Mouse (Mus musculus) cerebellum, postnatal 25 days (tissue): ENCODE data around the gene Pkib.
A peak's percentile ranks its signal among the peaks of the same experiment; 100 is the strongest.

Source experiments
- DNase-seq, 2 experiments: peaks; one replicate each; pipeline ENCODE4 v3.0.0; 2021; ENCODE audit warnings: mixed read lengths in 2 of 2

The Pkib gene

DNA sequence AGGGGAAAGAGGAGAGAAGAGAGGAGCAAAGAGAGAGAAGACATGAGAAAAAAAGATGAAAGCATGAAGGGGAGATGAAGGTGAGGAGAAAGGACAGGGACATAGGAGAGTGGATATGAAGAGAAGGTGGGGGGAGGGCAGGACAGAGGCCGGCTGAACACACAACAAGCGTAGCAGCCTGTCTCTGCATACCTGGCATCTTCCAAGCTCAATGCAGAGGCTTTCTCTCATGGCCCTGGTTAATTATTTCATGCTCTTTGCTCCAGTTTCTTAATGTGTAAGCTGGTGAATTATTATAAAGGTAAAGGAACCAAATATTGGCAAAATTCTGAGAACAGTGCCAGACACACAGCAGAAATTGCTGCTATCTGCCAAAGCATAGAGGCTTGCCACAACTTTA lies 109.6 kb downstream of the Pkib start:
- DNase-seq: no peak

GRCm38 (mm10) chr10:57743045-57743444 lies 111.3 kb downstream of the Pkib start:
- DNase-seq: peak in 1 of 2 experiments; percentile 8

DNA sequence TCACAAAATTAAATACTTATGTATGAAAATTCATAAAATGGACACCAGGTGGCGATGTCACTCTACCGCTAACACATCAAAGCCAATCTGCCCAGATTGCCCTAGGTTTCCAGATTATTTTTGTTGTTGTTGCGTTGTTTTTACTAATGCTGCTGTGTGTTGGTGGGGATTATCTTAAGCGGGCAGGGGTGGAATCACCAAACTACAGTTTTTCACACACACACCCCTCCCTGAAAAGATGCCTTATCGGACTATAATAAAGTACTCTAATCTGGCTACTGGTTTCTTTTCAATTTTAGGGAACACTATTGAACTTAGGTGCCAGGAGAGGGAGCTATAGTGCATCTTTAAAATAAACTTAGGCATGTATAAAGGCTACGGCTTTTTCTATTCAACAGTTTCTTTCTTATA lies 111.8 kb downstream of the Pkib start:
- peak; percentile 32 to 55 for DNase-seq

DNA sequence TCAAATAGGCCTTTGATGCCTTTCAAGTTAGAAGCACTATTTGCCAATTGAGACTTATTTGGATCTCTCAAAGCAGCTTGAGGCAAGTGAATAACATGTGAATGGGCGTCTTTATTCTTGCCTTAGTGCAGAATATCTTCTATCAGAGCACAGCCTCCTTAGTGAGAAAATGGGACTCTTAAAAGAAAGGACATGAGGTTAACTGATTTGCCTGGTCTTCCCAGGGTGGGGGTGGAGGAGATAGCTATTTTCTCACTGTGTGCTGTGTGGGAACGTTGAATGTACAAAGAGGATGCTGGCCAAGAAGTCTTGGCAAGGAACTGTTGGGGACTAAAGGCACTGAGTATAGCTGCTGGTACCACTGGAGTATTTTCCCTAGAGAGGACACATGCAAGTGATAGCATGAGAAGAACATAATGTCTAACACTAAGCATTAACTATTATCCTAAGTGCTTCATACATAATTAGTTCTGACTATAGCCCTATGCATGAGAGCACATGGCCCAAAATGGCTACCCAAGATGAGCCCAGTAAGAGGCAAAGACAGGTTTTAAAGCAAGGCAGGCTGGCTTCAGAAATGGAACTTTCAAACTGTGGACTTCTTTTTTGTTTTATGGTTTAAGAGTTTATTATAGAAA lies 112.5 kb downstream of the Pkib start:
- DNase-seq: peak in 1 of 2 experiments; percentile 9

GRCm38 (mm10) chr10:57745452-57745851 lies 113.7 kb downstream of the Pkib start:
- no peak for DNase-seq

GRCm38 (mm10) chr10:57747127-57747526 lies 115.3 kb downstream of the Pkib start:
- no peak for DNase-seq

DNA sequence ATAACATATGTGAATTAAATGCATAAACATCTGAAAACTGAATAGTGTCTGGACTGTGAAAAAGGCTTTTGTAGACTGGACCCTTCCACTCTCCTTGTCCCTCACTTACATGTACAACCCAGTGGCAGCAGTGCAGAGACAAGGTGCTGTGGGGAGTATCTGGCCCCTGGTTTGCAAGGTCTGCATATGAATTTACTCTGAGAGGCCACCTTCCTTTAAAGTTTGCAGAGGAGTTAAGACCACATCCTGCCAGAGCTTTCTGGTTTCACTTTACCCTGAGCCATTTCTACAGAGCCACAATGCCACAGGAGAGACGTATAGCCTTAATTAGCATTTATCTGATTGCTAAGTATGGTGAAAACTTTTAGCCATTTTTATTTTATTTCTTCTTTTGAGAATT lies 121.6 kb downstream of the Pkib start:
- no peak for DNase-seq

DNA sequence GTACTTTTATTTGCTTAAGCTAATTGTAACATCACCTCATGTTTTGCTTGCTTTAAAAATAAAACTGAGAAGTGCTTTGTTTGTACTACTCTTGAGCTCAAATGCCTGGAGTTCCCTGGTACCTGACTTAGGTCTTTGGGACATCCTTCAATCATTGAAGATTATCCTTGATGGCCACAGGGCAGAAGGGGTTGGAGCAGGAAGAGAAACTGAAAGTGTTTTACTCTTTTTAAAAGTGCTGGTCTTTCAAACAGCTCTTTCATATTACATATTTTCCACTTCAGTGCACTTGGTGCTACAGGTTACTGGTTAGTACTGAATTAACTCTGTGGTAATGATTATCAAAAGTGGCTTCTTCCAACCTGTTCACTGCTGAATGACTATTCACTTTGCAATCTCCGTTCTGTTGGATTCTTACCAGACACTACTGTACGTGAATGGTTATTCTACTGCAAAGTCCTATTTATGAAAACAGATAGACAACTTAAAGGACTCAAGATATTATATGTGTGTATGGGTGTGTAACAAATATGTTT lies 123.5 kb downstream of the Pkib start:
- DNase-seq: no peak

GRCm38 (mm10) chr10:57758999-57759398 lies 127.2 kb downstream of the Pkib start:
- DNase-seq: no peak

GRCm38 (mm10) chr10:57760694-57761093 lies 128.9 kb downstream of the Pkib start:
- DNase-seq: no peak

- no peak for DNase-seq
Observed at GRCm38 (mm10) chr10:57763044-57763443, 131.3 kb downstream of the Pkib start.

DNA sequence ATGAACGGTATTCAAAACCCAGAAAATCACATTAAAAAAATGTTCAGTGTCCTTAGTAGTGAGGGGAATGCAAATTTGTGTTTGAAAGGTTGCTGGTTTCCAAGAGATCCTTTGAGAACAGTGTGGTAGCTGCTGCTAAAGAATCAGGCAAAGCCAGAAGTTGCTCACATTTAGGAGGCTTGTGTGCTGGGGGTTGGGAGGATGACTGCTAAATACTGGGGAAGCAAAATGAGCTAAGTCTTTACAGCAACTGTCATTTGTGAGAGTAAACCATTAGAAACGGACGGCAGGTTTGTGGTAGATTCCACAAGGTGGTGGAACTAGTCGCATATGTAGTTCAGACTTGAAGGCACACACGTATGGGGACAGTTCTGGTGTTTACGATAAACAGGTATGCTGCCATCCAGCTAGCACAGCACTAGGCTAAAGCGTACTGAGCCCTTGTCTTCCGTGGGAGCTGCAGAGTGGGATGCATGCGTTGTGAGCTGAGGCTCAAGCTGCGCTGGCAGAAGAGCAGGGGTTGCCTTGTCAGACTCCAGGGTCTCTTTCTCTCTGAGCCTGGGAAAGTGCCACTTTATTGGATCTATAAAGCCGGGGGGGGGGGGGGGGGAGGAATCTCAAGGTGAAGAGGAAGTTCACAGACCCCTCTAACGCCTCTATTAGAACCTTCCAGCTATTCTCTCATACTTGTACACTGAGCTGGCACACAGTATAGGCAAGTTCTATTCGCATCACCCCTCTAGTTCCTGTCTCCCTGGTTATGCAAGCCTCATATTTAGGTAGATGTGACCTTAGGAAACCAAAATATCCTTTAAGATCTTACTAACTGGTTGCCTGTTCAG lies 151.7 kb downstream of the Pkib start:
- peak in 1 of 2 experiments; percentile 8 for DNase-seq

- DNase-seq: peak; percentile 77 to 90
Observed at GRCm38 (mm10) chr10:57784131-57784875, 152.5 kb downstream of the Pkib start.

DNA sequence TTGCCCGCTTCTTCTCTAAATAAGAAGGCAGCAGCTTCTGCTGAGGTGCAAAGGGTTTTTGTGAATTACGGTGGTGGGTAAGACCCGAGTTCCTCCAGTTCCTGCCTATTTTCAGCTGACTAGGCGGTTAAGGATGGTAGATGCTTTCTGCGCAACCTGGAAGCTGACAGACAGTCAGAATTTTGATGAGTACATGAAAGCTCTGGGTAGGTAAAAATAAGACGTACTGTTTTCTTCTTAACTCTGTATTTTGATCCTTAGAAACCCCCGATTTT lies 153.0 kb downstream of the Pkib start, which contains the start of gene Fabp7:
Gene Fabp7, plus strand, starts transcription at position 6 of the 275 bp plus-strand sequence.
- DNase-seq: no peak

DNA sequence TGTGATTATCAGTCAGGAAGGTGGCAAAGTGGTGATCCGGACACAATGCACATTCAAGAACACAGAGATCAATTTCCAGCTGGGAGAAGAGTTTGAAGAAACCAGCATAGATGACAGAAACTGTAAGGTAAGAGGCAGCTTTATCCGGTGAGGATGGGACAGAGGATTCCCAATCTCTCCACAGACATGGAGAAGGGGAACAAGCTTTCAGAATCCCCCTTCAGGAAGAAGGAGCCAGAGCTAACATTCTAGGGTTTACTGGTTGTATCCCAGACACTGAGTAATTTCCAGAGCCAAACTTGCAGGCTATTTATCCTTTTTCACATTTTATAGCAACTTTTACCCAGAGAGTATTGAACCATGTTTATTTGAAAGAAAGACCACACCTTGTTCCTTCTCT lies 153.8 kb downstream of the Pkib start:
- no peak for DNase-seq
